Mouse (Mus musculus) heart, embryonic 14.5 days (tissue): ENCODE measurements at regions not wholly inside any gene's neighbourhood (a gene's known extent, or its start where the extent isn't known, plus 50 kb on each side); places are given as distances from the start of the nearest gene placed in this dataset.

ENCODE experiments used
- ATAC-seq: fragments of 200-750 bp; cut with Nextera tagmentation; 2 replicates; pipeline ENCODE4 v1.8.0; 2017; ENCODE audit warnings: low read depth, moderate TSS enrichment; ENCODE audit not compliant: insufficient number of reproducible peaks, insufficient read depth, low FRiP score
- H3K27ac ChIP-seq, 2 experiments: fragments of 200-500 bp in 1 of 2; fragments of 300-500 bp in 1 of 2; sonication (generic) in 1 of 2; replicated peaks in 1 of 2; 2 replicates each; pipeline ENCODE4 v1.5.1; 2012 to 2014; ENCODE audit warnings: low read depth in 2 of 2, low read length in 2 of 2, control low read depth in 1 of 2, mild to moderate bottlenecking in 1 of 2, mixed read lengths in 1 of 2; ENCODE audit not compliant: control insufficient read depth in 1 of 2, insufficient read depth in 1 of 2
- H3K27me3 ChIP-seq: fragments of 300-500 bp; sonication (generic); 2 replicates; pipeline ENCODE4 v1.6.1; 2014; ENCODE audit warnings: mild to moderate bottlenecking, low read length, control low read depth; ENCODE audit not compliant: control insufficient read depth, insufficient read depth
- H3K36me3 ChIP-seq: fragments of 300-500 bp; sonication (generic); 2 replicates; pipeline ENCODE4 v1.6.1; 2014; ENCODE audit warnings: mild to moderate bottlenecking, control low read depth, low read length, mixed read lengths; ENCODE audit not compliant: control insufficient read depth, insufficient read depth
- H3K4me1 ChIP-seq, 2 experiments: fragments of 200-500 bp in 1 of 2; fragments of 300-500 bp in 1 of 2; sonication (generic) in 1 of 2; 2 replicates each; pipeline ENCODE4 v1.6.1; 2012 to 2014; ENCODE audit warnings: low read length in 2 of 2, control low read depth in 1 of 2, mixed read lengths in 1 of 2; ENCODE audit not compliant: control insufficient read depth in 2 of 2, insufficient read depth in 2 of 2
- H3K4me2 ChIP-seq: fragments of 300-500 bp; sonication (generic); 2 replicates; pipeline ENCODE4 v1.6.1; 2014; ENCODE audit warnings: mild to moderate bottlenecking, low read length
- H3K4me3 ChIP-seq, 2 experiments: fragments of 200-500 bp in 1 of 2; fragments of 300-500 bp in 1 of 2; sonication (generic) in 1 of 2; 2 replicates each; pipeline ENCODE4 v1.5.1; 2012 to 2014; ENCODE audit warnings: low read length in 2 of 2, mild to moderate bottlenecking in 2 of 2, control low read depth in 1 of 2, low read depth in 1 of 2, moderate library complexity in 1 of 2; ENCODE audit not compliant: control insufficient read depth in 1 of 2, insufficient read depth in 1 of 2
- H3K9ac ChIP-seq: fragments of 300-500 bp; sonication (generic); 2 replicates; pipeline ENCODE4 v1.6.1; 2014; ENCODE audit warnings: mild to moderate bottlenecking, low read length
- H3K9me3 ChIP-seq: fragments of 300-500 bp; sonication (generic); 2 replicates; pipeline ENCODE4 v1.6.1; 2016; ENCODE audit warnings: low read length, control low read depth; ENCODE audit not compliant: control insufficient read depth
- whole genome bisulfite sequencing: fragments of 180-500 bp; shearing (Covaris S2); extraction: QIAGEN DNeasy Blood & Tissue Kit; methylation state at CpG from one replicate; pipeline ENCODE4 v1.1.7; 2014; 5-methylcytosine and 5-hydroxymethylcytosine counted together

DNA sequence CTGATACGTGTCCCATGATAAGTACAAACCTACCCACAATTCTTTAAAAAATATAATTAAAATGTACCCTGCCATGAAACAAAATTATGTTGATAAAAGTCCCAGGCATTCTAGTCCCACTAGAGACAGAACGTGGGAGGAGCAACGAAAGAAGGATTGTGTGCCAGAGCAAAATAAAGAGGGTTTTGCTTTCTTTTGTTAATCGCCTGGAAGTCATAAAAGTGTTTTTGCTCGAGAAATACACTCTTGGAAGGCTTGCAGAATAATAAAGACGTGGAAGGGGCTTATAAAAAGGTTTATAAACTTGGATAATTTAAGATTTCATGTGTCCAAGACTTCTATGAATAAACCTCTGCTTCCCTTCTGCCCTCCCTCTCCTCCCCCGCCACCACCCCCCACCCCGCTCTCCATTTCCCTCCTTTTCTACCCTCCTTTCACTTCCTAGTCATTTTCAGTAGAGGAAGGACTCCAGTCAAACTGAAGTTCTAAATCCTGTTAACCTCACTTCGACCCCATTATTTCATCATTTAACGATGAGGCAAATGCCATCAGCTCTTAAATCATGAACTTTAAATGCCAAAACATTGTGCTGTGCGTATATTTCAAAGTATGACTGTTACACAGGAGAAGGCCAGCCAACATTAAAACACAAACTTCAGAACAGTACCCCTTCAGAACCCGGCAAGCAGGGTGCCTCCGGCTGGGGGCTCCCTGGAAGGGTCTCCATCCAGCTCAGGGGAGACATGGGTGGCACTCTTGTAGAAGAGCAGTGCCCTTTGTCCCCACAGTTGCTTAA, 54.8 kb upstream of the Cep85l start:
- no peak overlapping the region for H3K4me2 ChIP-seq
- no peak overlapping the region for H3K9ac ChIP-seq
- H3K27ac ChIP-seq, result peak overlapping the region; percentile 23 to 68; a peak in 3 of 4 replicates
- no peaks in the 10 kb centered on the region for H3K9me3 ChIP-seq
- peaks cover 15 to 25% of the 10 kb centered on the region in 2 experiments for H3K4me1 ChIP-seq
- H3K36me3 ChIP-seq, result no peaks in the 10 kb centered on the region
- 76% methylated on average over 13 of the region's 13 CpGs for WGBS
- no peak for ATAC-seq
- H3K27me3 ChIP-seq, result no peaks in the 10 kb centered on the region
- H3K4me3 ChIP-seq, result no peak overlapping the region

DNA sequence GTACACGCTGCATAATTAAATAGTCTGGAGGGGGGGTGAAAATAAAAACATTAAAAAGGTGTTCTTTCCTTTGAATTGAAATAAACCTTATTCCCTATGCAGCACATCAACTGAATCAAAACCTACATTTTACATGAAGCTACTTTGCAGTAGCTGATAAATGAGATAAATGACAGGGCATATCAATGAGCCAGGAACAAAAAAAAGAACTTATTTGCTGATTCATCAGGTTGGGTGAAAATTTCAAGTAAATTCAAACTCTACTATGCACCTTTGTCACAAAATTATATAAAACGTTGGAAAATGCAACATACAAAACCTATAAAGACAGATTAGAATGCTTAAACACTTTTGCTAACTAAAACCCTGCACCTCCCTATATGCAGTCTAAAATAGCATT, 53.0 kb upstream of the Cep85l start:
- 80% methylated on average over 2 of the region's 2 CpGs for WGBS
- Histone ChIP-seq H3K9ac (no peak overlapping the region), H3K4me3 (no peak overlapping the region), H3K27me3 (no peaks in the 10 kb centered on the region), H3K4me2 (no peak overlapping the region), H3K36me3 (no peaks in the 10 kb centered on the region), H3K9me3 (no peaks in the 10 kb centered on the region), H3K4me1 (peaks cover 19 to 33% of the 10 kb centered on the region in 2 experiments), H3K27ac (no peak overlapping the region)
- ATAC-seq, result no peak

DNA sequence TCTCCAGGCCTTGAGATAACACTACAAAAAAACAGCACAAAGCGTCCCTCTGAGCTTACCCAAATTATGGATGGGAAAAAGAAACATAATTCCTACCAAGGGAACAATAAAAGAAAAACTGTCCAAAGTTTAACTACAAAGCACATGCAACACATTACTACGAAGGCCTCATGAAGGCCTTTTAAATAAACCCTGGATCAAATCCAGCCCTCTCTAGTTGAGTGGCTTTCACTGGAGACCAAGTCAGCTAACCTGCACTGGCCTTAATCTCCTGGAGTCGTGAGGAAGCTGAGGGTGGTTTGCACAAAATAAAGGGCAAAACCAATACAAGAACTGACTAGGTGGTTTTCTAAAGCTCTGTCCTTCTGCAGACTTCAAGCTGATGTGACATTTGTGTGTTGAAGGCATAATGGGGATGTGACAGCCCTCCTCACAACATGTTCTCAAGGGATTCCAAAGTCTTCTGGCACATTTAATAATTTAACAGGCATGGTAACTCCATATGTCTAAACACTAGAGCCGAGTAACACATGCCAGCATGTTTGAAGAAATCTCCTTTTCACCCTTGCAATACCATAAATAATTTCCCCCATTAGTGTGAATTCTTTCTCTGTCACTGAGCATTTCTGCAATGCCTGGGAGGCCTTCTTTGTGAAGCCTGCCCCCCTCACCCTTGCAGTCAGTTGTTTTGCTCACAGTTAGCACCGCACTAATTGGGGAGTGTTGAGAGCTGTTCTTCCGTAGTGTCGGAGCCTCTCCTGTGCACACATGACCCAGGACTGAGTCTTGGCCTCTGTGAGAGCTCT, 50.0 kb upstream of the Cep85l start:
- ATAC-seq, result no peak
- no peaks in the 10 kb centered on the region for H3K9me3 ChIP-seq
- WGBS, result 44% methylated on average over 7 of the region's 7 CpGs
- no peaks in the 10 kb centered on the region for H3K27me3 ChIP-seq
- peaks cover 9 to 18% of the 10 kb centered on the region in 2 experiments for H3K4me1 ChIP-seq
- H3K36me3 ChIP-seq, result no peaks in the 10 kb centered on the region
- H3K4me3 ChIP-seq, result no peak overlapping the region
- H3K4me2 ChIP-seq, result no peak overlapping the region
- no peak overlapping the region for H3K27ac ChIP-seq
- H3K9ac ChIP-seq, result no peak overlapping the region
